Mouse (Mus musculus) cerebellum, adult 2 months (tissue): ENCODE data around the gene Sf1.

ENCODE experiments used
- CTCF ChIP-seq: fragments of 200-500 bp; IDR thresholded peaks from 2 replicates; pipeline ENCODE4 v1.5.1; 2011; ENCODE audit warnings: low read depth, mild to moderate bottlenecking, control low read depth, low read length, moderate library complexity, borderline replicate concordance; ENCODE audit not compliant: insufficient read depth
- POLR2A ChIP-seq: fragments of 200-500 bp; IDR thresholded peaks from 2 replicates; pipeline ENCODE4 v1.6.1; 2011; ENCODE audit warnings: low read length, control low read depth, borderline replicate concordance; ENCODE audit not compliant: insufficient read depth

DNA sequence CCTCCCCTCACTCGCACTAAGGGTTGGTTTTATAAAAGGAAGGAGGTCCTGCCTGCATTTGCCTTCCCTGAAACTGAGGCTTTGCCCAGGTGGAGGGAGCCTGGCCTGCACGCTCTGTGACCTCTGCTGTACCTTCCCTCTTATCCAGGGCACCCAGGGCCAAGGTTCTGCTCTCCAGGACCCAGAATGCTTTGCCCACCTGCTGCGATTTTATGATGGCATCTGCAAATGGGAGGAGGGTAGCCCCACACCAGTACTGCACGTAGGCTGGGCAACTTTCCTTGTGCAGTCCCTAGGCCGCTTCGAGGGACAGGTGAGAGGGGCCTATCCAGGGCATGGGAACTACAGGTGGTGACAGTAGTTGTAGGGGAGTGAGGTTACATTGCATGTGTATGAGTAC lies 24.3 kb upstream of the Sf1 start:
- TF ChIP-seq CTCF (no peak), POLR2A (no peak)
